Mouse (Mus musculus) kidney, embryonic 14.5 days (tissue): ENCODE data around the gene Hps5. TPM values are rescaled to one million over a fixed set of nuclear protein-coding genes. Genes with fewer than 3 reads are reported as not detected.

Source experiments
- ATAC-seq: fragments of 200-750 bp; cut with Nextera tagmentation; 2 replicates; pipeline ENCODE4 v1.8.0; 2017; ENCODE audit warnings: moderate number of reproducible peaks, mild to moderate bottlenecking, moderate TSS enrichment, moderate library complexity; ENCODE audit not compliant: low FRiP score, low TSS enrichment
- H3K27ac ChIP-seq: fragments of 300-500 bp; sonication (generic); 2 replicates; pipeline ENCODE4 v1.5.1; 2014; ENCODE audit warnings: low read depth, mild to moderate bottlenecking, low read length, moderate library complexity, mixed read lengths
- H3K27me3 ChIP-seq: fragments of 300-500 bp; sonication (generic); 2 replicates; pipeline ENCODE4 v1.6.1; 2014; ENCODE audit warnings: mild to moderate bottlenecking, low read length; ENCODE audit not compliant: control insufficient read depth, insufficient read depth
- H3K36me3 ChIP-seq: fragments of 300-500 bp; sonication (generic); 2 replicates; pipeline ENCODE4 v1.6.1; 2014; ENCODE audit warnings: low read length, mixed read lengths; ENCODE audit not compliant: control insufficient read depth, insufficient read depth
- H3K4me1 ChIP-seq: fragments of 300-500 bp; sonication (generic); 2 replicates; pipeline ENCODE4 v1.6.1; 2014; ENCODE audit warnings: low read length, mixed read lengths; ENCODE audit not compliant: control insufficient read depth, insufficient read depth
- H3K4me2 ChIP-seq: fragments of 300-500 bp; sonication (generic); replicated peaks from 2 replicates; pipeline ENCODE4 v1.6.1; 2014; ENCODE audit warnings: low read depth, mild to moderate bottlenecking, low read length
- H3K4me3 ChIP-seq: fragments of 300-500 bp; sonication (generic); 2 replicates; pipeline ENCODE4 v1.5.1; 2014; ENCODE audit warnings: mild to moderate bottlenecking, low read length
- H3K9ac ChIP-seq: fragments of 300-500 bp; sonication (generic); 2 replicates; pipeline ENCODE4 v1.6.1; 2014; ENCODE audit warnings: low read depth, mild to moderate bottlenecking, low read length, moderate library complexity
- H3K9me3 ChIP-seq: fragments of 300-500 bp; sonication (generic); 2 replicates; pipeline ENCODE4 v1.6.1; 2016; ENCODE audit warnings: low read length; ENCODE audit not compliant: control insufficient read depth
- WGBS: fragments of 180-500 bp; shearing (Covaris S2); extraction: QIAGEN DNeasy Blood & Tissue Kit; methylation state at CpG from one replicate; pipeline ENCODE4 v1.1.7; 2014; 5-methylcytosine and 5-hydroxymethylcytosine counted together
- polyA plus RNA-seq: library from polyadenylated mRNA; unstranded; fragments of >200 nt; fragmentation: Nextera tagmentation; extraction: Ambion mirVana; gene quantifications from 2 replicates; pipeline ENCODE4 v1.2.1, GENCODE M21; 2014

Hps5 gene
- polyA plus RNA-seq, 1 experiment from 2014 or later: 25.6 TPM

- Histone ChIP-seq H3K4me2 (no peak overlapping the region), H3K27me3 (no peaks in the 10 kb centered on the region), H3K9ac (no peak overlapping the region), H3K4me1 (0 out of 2 replicates have a peak, but pooled peaks cover 3% of the 10 kb centered on the region), H3K36me3 (no peaks in the 10 kb centered on the region), H3K9me3 (no peaks in the 10 kb centered on the region), H3K4me3 (no peak overlapping the region), H3K27ac (no peak overlapping the region)
- no peak for ATAC-seq
- WGBS: 33% methylated on average over 6 of the region's 6 CpGs
Observed at GRCm38 (mm10) chr7:46714518-46714917, 81.3 kb downstream of the Hps5 start.

DNA sequence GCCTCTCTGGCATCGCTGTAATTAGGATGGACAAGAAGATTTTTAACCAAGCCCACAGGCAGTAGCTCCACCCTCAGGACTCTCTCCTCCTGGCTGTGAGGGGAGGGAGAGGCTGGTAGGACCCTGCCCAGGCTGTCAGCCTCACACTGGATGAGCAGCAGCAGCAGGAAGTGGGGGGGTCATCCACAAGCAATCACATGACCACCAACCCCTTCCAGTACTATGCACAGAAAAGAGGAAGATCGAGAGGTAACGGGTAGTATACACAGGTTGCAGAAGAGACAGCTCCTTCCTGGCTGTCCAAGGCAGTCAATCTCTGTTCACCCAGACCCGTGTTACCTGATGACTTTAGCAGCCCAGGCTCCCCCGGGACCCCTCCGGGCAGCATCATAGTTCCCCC lies 83.6 kb downstream of the Hps5 start:
- Histone ChIP-seq H3K27me3 (no peaks in the 10 kb centered on the region), H3K4me2 (no peak overlapping the region), H3K4me1 (0 out of 2 replicates have a peak, but pooled peaks cover 3% of the 10 kb centered on the region), H3K9me3 (no peaks in the 10 kb centered on the region), H3K36me3 (peaks cover 8% of the 10 kb centered on the region; the same call in 1 of the 2 replicates), H3K27ac (no peak overlapping the region), H3K4me3 (no peak overlapping the region), H3K9ac (no peak overlapping the region)
- ATAC-seq: no peak
- 77% methylated on average over 6 of the region's 6 CpGs for WGBS

Other genes with a start within 250 kb of the Hps5 start
- 10.9 and 15.7 TPM in 2 replicates for gene Sergef, start 156.3 kb downstream of the Hps5 start, polyA plus RNA-seq
- gene Tph1, start 123.5 kb downstream of the Hps5 start, polyA plus RNA-seq: 0.86 and 1.1 TPM in 2 replicates
- 33.6 and 37.9 TPM in 2 replicates for gene Saal1, start 85.4 kb downstream of the Hps5 start, polyA plus RNA-seq
- gene Saa3, start 80.4 kb downstream of the Hps5 start, polyA plus RNA-seq: 0.20 TPM in 1 of 2 replicates, not detected in the other
- gene Saa4, start 63.5 kb downstream of the Hps5 start, polyA plus RNA-seq: not detected in 2 replicates
- gene Saa1, start 53.1 kb downstream of the Hps5 start, polyA plus RNA-seq: 2.3 and 2.6 TPM in 2 replicates
- 0.74 TPM in 1 of 2 replicates, not detected in the other for gene Saa2, start 44.3 kb downstream of the Hps5 start, polyA plus RNA-seq
- 37.0 and 43.2 TPM in 2 replicates for gene Gtf2h1, start within 50 bp of the Hps5 start, polyA plus RNA-seq
- gene Ldha, start 45.4 kb upstream of the Hps5 start, polyA plus RNA-seq: 1,311 and 1,396 TPM in 2 replicates
- not detected in 2 replicates for gene Ldhc, start 65.1 kb upstream of the Hps5 start, polyA plus RNA-seq
- 183 and 204 TPM in 2 replicates for gene Tsg101, start 123.9 kb upstream of the Hps5 start, polyA plus RNA-seq
- gene Uevld, start 162.5 kb upstream of the Hps5 start, polyA plus RNA-seq: 10.1 and 13.6 TPM in 2 replicates
- not detected in 2 replicates for gene Gm9999, start 187.5 kb upstream of the Hps5 start, polyA plus RNA-seq
- 9.6 and 15.7 TPM in 2 replicates for gene Spty2d1, start 212.3 kb upstream of the Hps5 start, polyA plus RNA-seq